In genomic region chr4:137212846-137213245, GRCm38 (mm10) we compare ENCODE assay signal across 22 mouse cellular contexts.
DNase-seq lines count a peak whose midpoint lies in the region; ATAC-seq and TF ChIP-seq lines count a peak whose summit lies in the region.
"Had no signal": no experiment of that assay in that cellular context is flagged by ENCODE, and none has a peak within 500 bp of the region (broad histone marks: within the 10 kb centered on the region; RNA-seq: fewer than 3 reads in every experiment).

No protein-coding gene starts in this region.

- no peak overlapping the region for H3K4me3 ChIP-seq in kidney, embryonic 15.5 days (replicated peaks)
- H3K4me3 ChIP-seq in lung, embryonic 14.5 days (ENCODE audit: low read depth, low read length): no peak overlapping the region
- H3K4me3 ChIP-seq in midbrain, embryonic 11.5 days (ENCODE audit: low read depth, low read length): no peak overlapping the region
- H3K4me3 ChIP-seq in midbrain, embryonic 16.5 days (ENCODE audit: low read depth, low read length): no peak overlapping the region
- H3K4me3 ChIP-seq: embryonic facial prominence, embryonic 13.5 days; embryonic facial prominence, embryonic 15.5 days; erythroblast, embryonic 14.5 days; forebrain, embryonic 10.5 days; forebrain, embryonic 12.5 days had no signal

- 35% methylated on average over 9 of the region's 9 CpGs for WGBS in kidney, embryonic 15.5 days
- 33% methylated on average over 9 of the region's 9 CpGs for WGBS in lung, embryonic 14.5 days
- 77% methylated on average over 9 of the region's 9 CpGs for WGBS in midbrain, embryonic 11.5 days
- WGBS in midbrain, embryonic 16.5 days: 75% methylated on average over 9 of the region's 9 CpGs

- H3K9ac ChIP-seq in kidney, embryonic 15.5 days: no peak overlapping the region
- H3K9ac ChIP-seq in lung, embryonic 14.5 days: no peak overlapping the region
- no peak overlapping the region for H3K9ac ChIP-seq in midbrain, embryonic 11.5 days (ENCODE audit: low read length)
- H3K9ac ChIP-seq in midbrain, embryonic 16.5 days (ENCODE audit: low read depth, low read length): no peak overlapping the region
- H3K9ac ChIP-seq: embryonic facial prominence, embryonic 15.5 days; forebrain, embryonic 12.5 days had no signal

- no peak overlapping the region for H3K4me2 ChIP-seq in kidney, embryonic 15.5 days
- H3K4me2 ChIP-seq in lung, embryonic 14.5 days: no peak overlapping the region
- no peak overlapping the region for H3K4me2 ChIP-seq in midbrain, embryonic 11.5 days
- no peak overlapping the region for H3K4me2 ChIP-seq in midbrain, embryonic 16.5 days (ENCODE audit: low read length)
- H3K4me2 ChIP-seq: embryonic facial prominence, embryonic 13.5 days; embryonic facial prominence, embryonic 15.5 days; forebrain, embryonic 12.5 days had no signal

- no peaks in the 10 kb centered on the region for H3K9me3 ChIP-seq in kidney, embryonic 15.5 days (replicated peaks)
- no peaks in the 10 kb centered on the region for H3K9me3 ChIP-seq in lung, embryonic 14.5 days (ENCODE audit: low read depth, low read length)
- no peaks in the 10 kb centered on the region for H3K9me3 ChIP-seq in midbrain, embryonic 11.5 days (ENCODE audit: control insufficient read depth, low read length)
- H3K9me3 ChIP-seq in midbrain, embryonic 16.5 days (replicated peaks; ENCODE audit: control insufficient read depth, low read length, poor library complexity, severe bottlenecking): no peaks in the 10 kb centered on the region
- H3K9me3 ChIP-seq: embryonic facial prominence, embryonic 13.5 days; embryonic facial prominence, embryonic 15.5 days; forebrain, embryonic 10.5 days; forebrain, embryonic 12.5 days had no signal

- no peak overlapping the region for H3K27ac ChIP-seq in kidney, embryonic 15.5 days
- no peak overlapping the region for H3K27ac ChIP-seq in lung, embryonic 14.5 days (ENCODE audit: low read depth)
- H3K27ac ChIP-seq in midbrain, embryonic 11.5 days (ENCODE audit: low read depth, low read length): no peak overlapping the region
- no peak overlapping the region for H3K27ac ChIP-seq in midbrain, embryonic 16.5 days (ENCODE audit: low read length)
- H3K27ac ChIP-seq: embryonic facial prominence, embryonic 15.5 days; forebrain, embryonic 10.5 days; forebrain, embryonic 12.5 days had no signal

- DNase-seq in kidney, postnatal 10 days: no peak
- peak; percentile 33 for DNase-seq in lung, embryonic 14.5 days
- DNase-seq in lung, postnatal 14 days: no peak
- peak; percentile 66 for DNase-seq in midbrain, embryonic 11.5 days (ENCODE audit: low spot score, missing footprints)
- DNase-seq: adrenal gland, adult 2 months; adrenal gland, postnatal 10 days; adrenal gland, postnatal 25 days; cerebellum, adult 11 months; cerebellum, adult 18-20 months; cerebellum, adult 8-10 months; cerebellum, adult 9-11 months; cerebellum, postnatal 14 days; cerebellum, postnatal 36 days; embryo, embryonic 11 days had no signal

- H3K4me1 ChIP-seq in kidney, embryonic 15.5 days: peaks cover 58% of the 10 kb centered on the region
- peaks cover 6% of the 10 kb centered on the region for H3K4me1 ChIP-seq in lung, embryonic 14.5 days (ENCODE audit: insufficient read depth)
- peaks cover 11% of the 10 kb centered on the region for H3K4me1 ChIP-seq in midbrain, embryonic 11.5 days (ENCODE audit: control insufficient read depth, insufficient read depth, low read length)
- H3K4me1 ChIP-seq in midbrain, embryonic 16.5 days (ENCODE audit: control insufficient read depth, insufficient read depth, low read length): no peaks in the 10 kb centered on the region

- H3K36me3 ChIP-seq in kidney, embryonic 15.5 days: no peaks in the 10 kb centered on the region
- H3K36me3 ChIP-seq in lung, embryonic 14.5 days (ENCODE audit: insufficient read depth): no peaks in the 10 kb centered on the region
- H3K36me3 ChIP-seq in midbrain, embryonic 11.5 days (ENCODE audit: control insufficient read depth, insufficient read depth, low read length): no peaks in the 10 kb centered on the region
- no peaks in the 10 kb centered on the region for H3K36me3 ChIP-seq in midbrain, embryonic 16.5 days (ENCODE audit: control insufficient read depth, insufficient read depth, low read length)
- H3K36me3 ChIP-seq: embryonic facial prominence, embryonic 13.5 days; embryonic facial prominence, embryonic 15.5 days; forebrain, embryonic 10.5 days; forebrain, embryonic 12.5 days had no signal

- peak; percentile 19 for ATAC-seq in kidney, embryonic 15.5 days (replicated peaks; ENCODE audit: low FRiP score)
- ATAC-seq in lung, embryonic 14.5 days (ENCODE audit: insufficient read depth): 0 out of 2 replicates have a peak, but pooled peaks have one; percentile 35
- no peak for ATAC-seq in midbrain, embryonic 11.5 days (ENCODE audit: low FRiP score)
- no peak for ATAC-seq in midbrain, embryonic 16.5 days
- ATAC-seq: forebrain, embryonic 14.5 days had no signal

- no peaks in the 10 kb centered on the region for H3K27me3 ChIP-seq in kidney, embryonic 15.5 days
- H3K27me3 ChIP-seq in lung, embryonic 14.5 days (ENCODE audit: insufficient read depth, low read length): no peaks in the 10 kb centered on the region
- no peaks in the 10 kb centered on the region for H3K27me3 ChIP-seq in midbrain, embryonic 11.5 days (ENCODE audit: control insufficient read depth, insufficient read depth, low read length)
- no peaks in the 10 kb centered on the region for H3K27me3 ChIP-seq in midbrain, embryonic 16.5 days (ENCODE audit: control insufficient read depth, insufficient read depth, low read depth, low read length)
- H3K27me3 ChIP-seq: embryonic facial prominence, embryonic 13.5 days; embryonic facial prominence, embryonic 15.5 days had no signal

- TF ChIP-seq CTCF in lung, embryonic 14.5 days (IDR thresholded peaks at IDR 0.05; ENCODE audit: low read depth): no peak

Comparison
In these comparisons a context has a peak if more than half of its experiments do, and no peak if none do; other contexts are left out.
1. DNase-seq: peak in lung, embryonic 14.5 days (single experiment) and midbrain, embryonic 11.5 days (single experiment); none in kidney, postnatal 10 days (single experiment) and lung, postnatal 14 days (single experiment).
2. ATAC-seq: peak in kidney, embryonic 15.5 days (single experiment) and lung, embryonic 14.5 days (single experiment); none in midbrain, embryonic 11.5 days (single experiment) and midbrain, embryonic 16.5 days (single experiment).